Mouse (Mus musculus): Measurements from ENCODE around the gene Ucn. TPM values are rescaled to one million over a fixed set of nuclear protein-coding genes. Genes with fewer than 3 reads are reported as not detected.

The Ucn gene
- polyA plus RNA-seq, 1 experiment: not detected

DNA sequence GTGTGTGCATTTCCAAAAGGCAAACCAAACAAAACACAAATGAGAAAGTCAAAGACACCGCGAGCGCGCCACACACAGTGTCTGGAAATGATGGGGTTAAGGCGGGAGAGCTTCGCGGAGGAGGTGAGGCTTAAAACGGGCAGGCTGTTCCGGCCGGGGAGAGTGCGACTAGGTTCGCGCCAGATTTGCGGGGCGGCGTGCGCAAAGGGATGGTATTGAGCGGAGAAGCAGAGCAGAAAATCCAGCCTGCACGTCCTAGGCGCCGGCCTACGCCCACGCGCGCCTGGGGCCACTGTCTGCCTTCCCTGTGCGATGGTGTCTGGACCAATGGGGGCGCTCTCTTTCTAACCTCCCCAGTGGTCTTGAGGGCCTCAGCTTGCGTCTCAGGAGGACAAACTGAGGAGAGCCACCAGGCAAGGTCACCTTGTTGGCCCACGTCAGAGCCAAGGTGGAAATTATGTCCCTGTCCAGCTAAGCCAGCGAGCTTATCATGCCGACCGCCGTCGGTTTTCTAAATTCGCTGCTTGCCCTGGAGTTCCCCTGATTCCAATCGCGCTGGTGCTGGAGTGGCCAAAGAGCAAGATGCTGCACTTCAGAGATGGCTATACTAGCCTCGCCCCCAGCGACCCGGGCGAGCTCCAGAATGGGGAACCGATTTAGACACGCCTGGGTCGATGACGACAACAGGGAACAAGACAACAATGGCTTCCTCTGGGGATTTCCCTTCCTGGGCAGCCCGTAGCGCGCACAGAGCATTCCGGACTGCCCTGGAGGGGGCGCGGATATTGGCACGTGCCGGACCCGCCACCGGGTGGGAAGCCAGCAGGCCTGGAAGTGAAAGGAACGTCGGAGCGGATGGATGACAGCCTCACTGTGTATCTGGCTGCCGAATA lies 43.6 kb downstream of the Ucn start:
- Histone ChIP-seq H3K4me3 (ENCODE audit: control insufficient read depth, insufficient read depth, low read length) (peak overlapping the region; percentile 34), H3K27me3 (ENCODE audit: control insufficient read depth, insufficient read depth, low read length) (peaks cover 30% of the 10 kb centered on the region), H3K36me3 (ENCODE audit: control insufficient read depth, insufficient read depth, low read length) (no peaks in the 10 kb centered on the region), H3K27ac (ENCODE audit: control insufficient read depth, insufficient read depth, low read length) (no peak overlapping the region), H3K4me1 (replicated peaks; ENCODE audit: control insufficient read depth, insufficient read depth, low read length) (peaks cover 31% of the 10 kb centered on the region)
- DNase-seq: peak; percentile 40
- WGBS: 1% methylated on average over 59 of the region's 59 CpGs
- no peak for TF ChIP-seq POLR2A (IDR thresholded peaks at IDR 0.05; ENCODE audit: control insufficient read depth, extremely low read depth, insufficient read depth, low read length, poor library complexity)
- no peak for TF ChIP-seq CTCF (IDR thresholded peaks at IDR 0.05; ENCODE audit: borderline replicate concordance, control insufficient read depth, extremely low read depth, insufficient read depth, low read length, poor library complexity)

DNA sequence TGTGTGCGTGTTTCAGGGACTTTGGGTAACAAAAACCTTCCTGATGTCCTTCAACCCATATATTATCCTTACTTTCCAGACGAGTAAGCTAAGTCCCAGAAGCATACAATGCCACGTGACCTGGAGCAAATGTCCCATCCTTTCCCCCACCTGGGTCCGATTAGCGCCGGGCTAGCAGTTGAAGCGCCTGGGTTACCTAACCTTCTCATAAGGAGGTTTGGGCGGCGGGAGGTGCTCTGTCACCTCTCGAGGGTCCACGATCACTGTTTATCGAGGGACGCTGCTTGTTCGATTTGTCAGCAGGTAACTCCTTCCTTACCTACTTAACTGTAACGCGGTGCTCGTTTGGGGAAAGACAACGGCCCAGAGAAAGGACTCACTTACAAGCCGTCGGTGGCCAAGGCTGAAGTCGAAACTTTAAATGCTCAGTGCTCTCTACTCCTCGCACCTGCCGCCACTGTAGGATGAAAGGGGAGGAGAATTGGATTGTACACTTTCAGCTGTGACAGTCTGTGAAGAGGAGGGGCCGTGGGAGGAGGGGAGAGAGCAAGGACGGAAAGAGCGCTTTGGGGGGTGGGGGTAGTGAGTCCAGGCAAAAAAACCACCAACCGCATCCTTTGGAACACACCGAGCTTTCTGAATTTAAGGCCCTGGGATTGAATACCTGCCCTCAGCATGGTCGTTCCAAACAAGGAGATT lies 44.4 kb downstream of the Ucn start:
- Histone ChIP-seq H3K27ac (ENCODE audit: control insufficient read depth, insufficient read depth, low read length) (no peak overlapping the region), H3K4me1 (replicated peaks; ENCODE audit: control insufficient read depth, insufficient read depth, low read length) (peaks cover 31% of the 10 kb centered on the region), H3K36me3 (ENCODE audit: control insufficient read depth, insufficient read depth, low read length) (no peaks in the 10 kb centered on the region), H3K4me3 (ENCODE audit: control insufficient read depth, insufficient read depth, low read length) (peak overlapping the region; percentile 34), H3K27me3 (ENCODE audit: control insufficient read depth, insufficient read depth, low read length) (peaks cover 30% of the 10 kb centered on the region)
- no peak for TF ChIP-seq POLR2A (IDR thresholded peaks at IDR 0.05; ENCODE audit: control insufficient read depth, extremely low read depth, insufficient read depth, low read length, poor library complexity)
- TF ChIP-seq CTCF (IDR thresholded peaks at IDR 0.05; ENCODE audit: borderline replicate concordance, control insufficient read depth, extremely low read depth, insufficient read depth, low read length, poor library complexity): no peak
- 3% methylated on average over 29 of the region's 29 CpGs for WGBS
- peak; percentile 35 for DNase-seq

DNA sequence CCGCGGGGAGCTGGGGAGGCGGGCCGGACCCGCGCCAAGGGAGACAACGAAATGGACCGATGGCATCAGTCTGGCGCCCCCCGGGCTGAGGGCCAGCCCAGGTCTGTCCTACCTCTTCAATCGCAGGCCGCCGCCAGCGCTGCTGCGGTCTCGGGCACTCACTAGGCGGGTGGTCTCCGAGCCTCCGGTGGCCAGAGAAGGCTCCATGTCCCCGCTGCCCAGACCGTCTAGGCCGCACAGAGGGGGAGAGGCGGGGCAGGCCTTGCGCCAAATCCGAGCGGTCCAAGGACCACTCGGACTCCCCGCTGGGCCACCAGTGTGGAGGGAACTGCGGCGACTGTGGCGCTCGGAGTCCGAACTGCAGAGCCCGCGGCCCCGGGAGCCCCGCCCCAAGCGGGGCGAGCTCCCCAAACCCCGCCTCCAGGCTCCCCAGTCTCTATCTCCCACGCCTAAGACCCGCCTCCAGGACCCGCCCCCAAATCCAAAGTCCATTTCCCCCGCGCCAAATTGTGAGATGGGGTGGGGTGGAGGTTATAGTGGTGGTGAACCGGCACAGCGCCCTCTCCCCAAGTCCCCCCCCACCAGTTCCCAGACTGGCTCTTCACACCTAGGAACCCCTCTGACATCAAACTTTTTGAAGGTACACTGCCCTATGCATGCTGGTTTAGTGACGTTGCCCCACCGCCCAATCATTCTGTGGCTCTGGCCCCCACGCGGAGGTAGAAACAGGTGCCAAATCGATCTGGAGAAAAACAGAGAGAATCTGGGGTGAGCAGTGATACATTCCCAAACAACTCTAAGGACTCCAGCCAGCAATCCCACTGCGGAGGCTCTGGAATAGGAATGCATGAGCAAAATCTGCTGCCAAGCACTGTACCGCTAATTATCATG lies 45.2 kb downstream of the Ucn start:
- H3K36me3 ChIP-seq (ENCODE audit: control insufficient read depth, insufficient read depth, low read length): no peaks in the 10 kb centered on the region
- TF ChIP-seq POLR2A (IDR thresholded peaks at IDR 0.05; ENCODE audit: control insufficient read depth, extremely low read depth, insufficient read depth, low read length, poor library complexity): no peak
- TF ChIP-seq CTCF (IDR thresholded peaks at IDR 0.05; ENCODE audit: borderline replicate concordance, control insufficient read depth, extremely low read depth, insufficient read depth, low read length, poor library complexity): no peak
- H3K27ac ChIP-seq (ENCODE audit: control insufficient read depth, insufficient read depth, low read length): no peak overlapping the region
- WGBS: 3% methylated on average over 51 of the region's 54 CpGs
- peaks cover 31% of the 10 kb centered on the region for H3K4me1 ChIP-seq (replicated peaks; ENCODE audit: control insufficient read depth, insufficient read depth, low read length)
- peak overlapping the region; percentile 39 for H3K4me3 ChIP-seq (ENCODE audit: control insufficient read depth, insufficient read depth, low read length)
- peak; percentile 57 for DNase-seq
- H3K27me3 ChIP-seq (ENCODE audit: control insufficient read depth, insufficient read depth, low read length): peaks cover 30% of the 10 kb centered on the region

DNA sequence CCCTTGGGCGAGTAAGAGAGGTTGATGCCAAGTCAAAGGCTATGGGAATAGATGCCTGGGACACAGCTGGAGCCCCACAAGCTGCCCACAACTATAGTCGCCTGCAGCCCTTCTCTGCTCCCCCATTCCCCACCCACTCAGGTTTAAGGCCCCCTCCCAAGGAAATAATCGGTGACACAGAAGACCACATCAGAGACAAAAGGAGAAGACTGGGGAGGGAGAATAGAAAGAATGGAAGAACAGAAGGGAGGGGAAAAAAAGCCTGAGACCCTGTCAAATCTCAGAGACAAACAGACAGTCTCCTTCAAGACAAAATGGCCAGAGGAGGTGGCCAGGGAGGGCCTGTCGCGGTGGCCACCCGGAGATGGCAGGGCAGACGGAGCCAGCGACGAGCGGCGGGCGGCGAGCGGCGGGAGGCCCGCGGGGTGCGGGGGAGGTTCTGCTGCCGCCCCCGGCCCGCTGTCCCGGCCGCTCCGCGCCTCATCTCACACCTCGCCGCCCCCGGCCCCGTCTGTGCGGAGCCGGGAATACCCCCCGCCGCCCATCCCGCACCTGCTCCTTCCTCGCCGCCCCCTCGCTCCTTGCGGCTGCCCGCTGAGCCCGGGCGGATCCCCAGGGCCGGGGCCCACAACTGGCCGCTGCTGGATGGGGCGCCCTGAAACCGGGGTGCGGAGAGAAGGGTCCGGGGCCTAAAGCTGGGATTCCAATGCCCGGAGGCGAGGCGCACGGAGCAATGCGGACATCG lies 46.2 kb downstream of the Ucn start:
- H3K4me1 ChIP-seq (replicated peaks; ENCODE audit: control insufficient read depth, insufficient read depth, low read length): peaks cover 31% of the 10 kb centered on the region
- WGBS: 8% methylated on average over 52 of the region's 53 CpGs
- peaks cover 30% of the 10 kb centered on the region for H3K27me3 ChIP-seq (ENCODE audit: control insufficient read depth, insufficient read depth, low read length)
- no peaks in the 10 kb centered on the region for H3K36me3 ChIP-seq (ENCODE audit: control insufficient read depth, insufficient read depth, low read length)
- H3K27ac ChIP-seq (ENCODE audit: control insufficient read depth, insufficient read depth, low read length): no peak overlapping the region
- no peak overlapping the region for H3K4me3 ChIP-seq (ENCODE audit: control insufficient read depth, insufficient read depth, low read length)
- no peak for DNase-seq
- TF ChIP-seq CTCF (IDR thresholded peaks at IDR 0.05; ENCODE audit: borderline replicate concordance, control insufficient read depth, extremely low read depth, insufficient read depth, low read length, poor library complexity) (no peak), POLR2A (IDR thresholded peaks at IDR 0.05; ENCODE audit: control insufficient read depth, extremely low read depth, insufficient read depth, low read length, poor library complexity) (no peak)

Other genes with a start within 250 kb of the Ucn start
- gene Ost4, start 231.0 kb downstream of the Ucn start, polyA plus RNA-seq (2012; rRNA removed): 192 and 239 TPM in 2 replicates
- gene Emilin1, start 225.4 kb downstream of the Ucn start, polyA plus RNA-seq (2012; rRNA removed): 44.6 and 57.5 TPM in 2 replicates
- gene Khk, start 217.4 kb downstream of the Ucn start, polyA plus RNA-seq (2012; rRNA removed): 28.3 and 32.0 TPM in 2 replicates
- gene Cgref1, start 193.2 kb downstream of the Ucn start, polyA plus RNA-seq (2012; rRNA removed): 0.31 and 0.70 TPM in 2 replicates
- gene Preb, start 178.5 kb downstream of the Ucn start, polyA plus RNA-seq (2012; rRNA removed): 401 and 419 TPM in 2 replicates
- 0.06 and 0.18 TPM in 2 replicates for gene Tcf23, start 170.2 kb downstream of the Ucn start, polyA plus RNA-seq (2012; rRNA removed)
- gene Atraid, start 90.5 kb downstream of the Ucn start, polyA plus RNA-seq (2012; rRNA removed): 52.0 and 67.0 TPM in 2 replicates
- gene Slc5a6, start 89.9 kb downstream of the Ucn start, polyA plus RNA-seq (2012; rRNA removed): 35.1 and 37.3 TPM in 2 replicates
- gene Cad, start 84.0 kb downstream of the Ucn start, polyA plus RNA-seq (2012; rRNA removed): 59.8 and 80.9 TPM in 2 replicates
- gene Dnajc5g, start 32.5 kb downstream of the Ucn start, polyA plus RNA-seq (2012; rRNA removed): not detected in 2 replicates
- gene Slc30a3, start 30.6 kb downstream of the Ucn start, polyA plus RNA-seq (2012; rRNA removed): 0.48 and 0.77 TPM in 2 replicates
- 0.92 and 9.3 TPM in 2 replicates for gene Trim54, start 22.1 kb downstream of the Ucn start, polyA plus RNA-seq (2012; rRNA removed)
- 43.8 and 55.8 TPM in 2 replicates for gene Mpv17, start 15.4 kb upstream of the Ucn start, polyA plus RNA-seq (2012; rRNA removed)
- 3.5 and 4.7 TPM in 2 replicates for gene Gm29609, start 41.1 kb upstream of the Ucn start, polyA plus RNA-seq (2012; rRNA removed)
- 112 and 113 TPM in 2 replicates for gene Gtf3c2, start 41.3 kb upstream of the Ucn start, polyA plus RNA-seq (2012; rRNA removed)
- 127 and 134 TPM in 2 replicates for gene Snx17, start 54.4 kb upstream of the Ucn start, polyA plus RNA-seq (2012; rRNA removed)
- gene Eif2b4, start 54.6 kb upstream of the Ucn start, polyA plus RNA-seq (2012; rRNA removed): 74.5 and 88.0 TPM in 2 replicates
- gene Zfp513, start 63.5 kb upstream of the Ucn start, polyA plus RNA-seq (2012; rRNA removed): 88.5 and 90.3 TPM in 2 replicates
- 122 and 168 TPM in 2 replicates for gene Ppm1g, start 81.9 kb upstream of the Ucn start, polyA plus RNA-seq (2012; rRNA removed)
- gene Nrbp1, start 102.0 kb upstream of the Ucn start, polyA plus RNA-seq (2012; rRNA removed): 261 and 301 TPM in 2 replicates
- gene Gm9970, start 102.4 kb upstream of the Ucn start, polyA plus RNA-seq (2012; rRNA removed): 0.29 and 0.69 TPM in 2 replicates
- gene Krtcap3, start 112.9 kb upstream of the Ucn start, polyA plus RNA-seq (2012; rRNA removed): 48.1 and 56.2 TPM in 2 replicates
- 19.1 and 21.6 TPM in 2 replicates for gene Ift172, start 152.3 kb upstream of the Ucn start, polyA plus RNA-seq (2012; rRNA removed)
- gene Fndc4, start 157.3 kb upstream of the Ucn start, polyA plus RNA-seq (2012; rRNA removed): 1.8 and 2.4 TPM in 2 replicates
- gene Gckr, start 158.6 kb upstream of the Ucn start, polyA plus RNA-seq (2012; rRNA removed): 0.05 and 0.64 TPM in 2 replicates